Mouse (Mus musculus) embryonic fibroblast, embryonic 13.5 days (primary cell): ENCODE data around the gene Kcnab1.

Experiments
- CTCF ChIP-seq: IDR thresholded peaks from 2 replicates; pipeline ENCODE4 v1.5.1; 2011; ENCODE audit warnings: mild to moderate bottlenecking, control low read depth, low read length, moderate library complexity, borderline replicate concordance; ENCODE audit not compliant: insufficient read depth
- POLR2A ChIP-seq: IDR thresholded peaks from 2 replicates; pipeline ENCODE4 v1.6.1; 2011; ENCODE audit warnings: low read depth, mild to moderate bottlenecking, control low read depth, low read length, moderate library complexity

DNA sequence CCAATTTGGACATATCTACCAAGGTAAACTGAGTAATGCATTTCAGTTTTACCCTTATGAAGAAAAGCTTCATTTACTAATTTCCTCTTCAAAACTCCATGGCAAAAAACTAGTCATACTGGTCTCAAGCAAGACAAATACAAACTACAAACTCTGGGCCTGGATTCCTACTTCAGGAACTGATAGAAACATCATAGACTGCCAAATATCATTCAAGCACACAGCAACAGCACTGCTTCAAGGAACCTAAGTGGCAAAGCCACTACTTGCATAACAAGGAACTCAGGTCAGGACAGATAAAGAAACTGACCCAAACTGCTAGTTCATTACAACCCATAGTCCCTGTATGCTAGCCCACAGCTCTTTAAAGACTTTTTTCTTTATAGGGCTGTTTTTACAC is 269.5 kb downstream of the Kcnab1 start:
- TF ChIP-seq POLR2A (no peak), CTCF (no peak)
